Mouse (Mus musculus) stomach, postnatal 0 days (tissue): ENCODE measurements around the gene Btbd19.

Experiments used
- CTCF ChIP-seq: IDR thresholded peaks from 2 replicates; pipeline ENCODE4 v1.5.1; 2016; ENCODE audit warnings: antibody characterized with exemption, low read depth, mild to moderate bottlenecking, moderate library complexity
- EP300 ChIP-seq: optimal IDR thresholded peaks from 2 replicates; pipeline ENCODE3; 2016; ENCODE audit warnings: antibody characterized with exemption

DNA sequence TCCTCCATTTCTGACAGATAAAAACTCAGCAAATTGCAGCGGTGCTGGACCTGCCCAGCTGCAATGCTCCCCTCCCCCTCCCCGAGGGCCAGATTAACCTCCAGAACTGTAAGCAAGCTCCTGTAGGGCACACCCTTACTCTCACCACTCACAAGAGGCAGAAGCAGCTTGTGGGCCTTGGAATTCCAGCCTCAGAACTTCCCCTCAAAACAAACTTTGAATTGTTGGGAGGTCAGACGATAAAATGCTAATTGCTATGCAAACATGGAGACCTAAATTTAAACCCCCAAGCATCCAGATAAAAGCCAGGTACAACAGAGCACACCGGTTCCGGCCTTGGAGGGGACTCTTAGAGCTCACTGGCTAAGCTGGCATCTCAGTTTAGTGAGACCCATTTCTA, 27.2 kb upstream of the Btbd19 start:
- TF ChIP-seq EP300 (no peak), CTCF (no peak)
